Mouse (Mus musculus): Measurements from ENCODE around the gene Il7r. TPM values are rescaled to one million over a fixed set of nuclear protein-coding genes. Genes with fewer than 3 reads are reported as not detected.

The Il7r gene
- polyA plus RNA-seq, 1 experiment from 2014 or later = 1.2 TPM

GRCm38 (mm10) chr15:9529646-9530045, 330 bp downstream of the Il7r start:
- Histone ChIP-seq H3K27me3 (replicated peaks) (no peaks in the 10 kb centered on the region), H3K4me2 (no peak overlapping the region), H3K9ac (no peak overlapping the region), H3K4me3 (replicated peaks) (no peak overlapping the region), H3K9me3 (no peaks in the 10 kb centered on the region), H3K36me3 (no peaks in the 10 kb centered on the region), H3K4me1 (no peaks in the 10 kb centered on the region), H3K27ac (no peak overlapping the region)
- no peak for ATAC-seq (ENCODE audit: insufficient read depth, low FRiP score, low read depth)
- WGBS = 71% methylated on average over 3 of the region's 3 CpGs

- H3K4me1 ChIP-seq = no peaks in the 10 kb centered on the region
- H3K27ac ChIP-seq = no peak overlapping the region
- no peak overlapping the region for H3K4me2 ChIP-seq
- no peak overlapping the region for H3K4me3 ChIP-seq (replicated peaks)
- no peak overlapping the region for H3K9ac ChIP-seq
- no peaks in the 10 kb centered on the region for H3K27me3 ChIP-seq (replicated peaks)
- ATAC-seq (ENCODE audit: insufficient read depth, low FRiP score, low read depth) = no peak
- WGBS = 67% methylated on average over 3 of the region's 3 CpGs
- no peaks in the 10 kb centered on the region for H3K9me3 ChIP-seq
- H3K36me3 ChIP-seq = no peaks in the 10 kb centered on the region
Observed at GRCm38 (mm10) chr15:9528186-9528935, 1.6 kb downstream of the Il7r start.

DNA sequence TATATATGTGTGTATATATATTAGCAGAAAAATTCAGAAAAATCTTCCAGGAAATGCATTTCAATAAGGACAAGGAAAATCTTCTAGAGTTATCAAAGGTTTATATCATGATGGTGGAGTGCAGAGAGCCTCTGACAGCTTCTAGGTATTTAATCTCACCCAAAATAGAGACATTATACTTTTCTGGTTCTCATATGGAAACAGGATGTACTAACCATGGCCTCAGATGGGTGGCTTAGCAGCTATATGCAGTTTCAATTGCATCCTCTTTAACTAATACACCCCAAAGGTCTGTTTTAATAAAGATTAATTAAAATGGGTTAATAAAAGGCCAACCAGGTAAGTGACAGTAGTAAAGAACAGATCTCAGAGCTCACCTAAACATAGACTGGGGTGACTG, 3.6 kb downstream of the Il7r start:
- H3K36me3 ChIP-seq = no peaks in the 10 kb centered on the region
- no peak overlapping the region for H3K4me2 ChIP-seq
- H3K4me3 ChIP-seq (replicated peaks) = no peak overlapping the region
- H3K27ac ChIP-seq = no peak overlapping the region
- H3K9ac ChIP-seq = no peak overlapping the region
- ATAC-seq (ENCODE audit: insufficient read depth, low FRiP score, low read depth) = no peak
- H3K27me3 ChIP-seq (replicated peaks) = no peaks in the 10 kb centered on the region
- no peaks in the 10 kb centered on the region for H3K4me1 ChIP-seq
- H3K9me3 ChIP-seq = no peaks in the 10 kb centered on the region

- Histone ChIP-seq H3K27me3 (replicated peaks) (no peaks in the 10 kb centered on the region), H3K9me3 (no peaks in the 10 kb centered on the region)
- WGBS = 62% methylated on average over 5 of the region's 5 CpGs
Observed at GRCm38 (mm10) chr15:9524907-9525306, 5.1 kb downstream of the Il7r start.

GRCm38 (mm10) chr15:9523956-9524355, 6.0 kb downstream of the Il7r start:
- no peak for ATAC-seq (ENCODE audit: insufficient read depth, low FRiP score, low read depth)
- Histone ChIP-seq H3K4me2 (no peak overlapping the region), H3K9ac (no peak overlapping the region), H3K36me3 (no peaks in the 10 kb centered on the region), H3K9me3 (no peaks in the 10 kb centered on the region), H3K4me3 (replicated peaks) (no peak overlapping the region), H3K27me3 (replicated peaks) (no peaks in the 10 kb centered on the region), H3K27ac (no peak overlapping the region), H3K4me1 (no peaks in the 10 kb centered on the region)
- 73% methylated on average over 5 of the region's 5 CpGs for WGBS

More at GRCm38 (mm10) chr15:9524907-9525306, 5.1 kb downstream of the Il7r start:
- H3K4me2 ChIP-seq = no peak overlapping the region
- no peak overlapping the region for H3K9ac ChIP-seq
- H3K36me3 ChIP-seq = no peaks in the 10 kb centered on the region
- no peak overlapping the region for H3K27ac ChIP-seq
- H3K4me3 ChIP-seq (replicated peaks) = no peak overlapping the region
- no peaks in the 10 kb centered on the region for H3K4me1 ChIP-seq
- no peak for ATAC-seq (ENCODE audit: insufficient read depth, low FRiP score, low read depth)

- H3K4me3 ChIP-seq (replicated peaks) = no peak overlapping the region
- ATAC-seq (ENCODE audit: insufficient read depth, low FRiP score, low read depth) = no peak
- no peaks in the 10 kb centered on the region for H3K36me3 ChIP-seq
- no peak overlapping the region for H3K27ac ChIP-seq
- H3K4me1 ChIP-seq = no peaks in the 10 kb centered on the region
- H3K9ac ChIP-seq = no peak overlapping the region
- WGBS = 79% methylated on average over 3 of the region's 3 CpGs
- no peaks in the 10 kb centered on the region for H3K9me3 ChIP-seq
- no peak overlapping the region for H3K4me2 ChIP-seq
- no peaks in the 10 kb centered on the region for H3K27me3 ChIP-seq (replicated peaks)
Observed at GRCm38 (mm10) chr15:9523059-9523458, 6.9 kb downstream of the Il7r start.

GRCm38 (mm10) chr15:9492077-9492476, 37.9 kb downstream of the Il7r start:
- 53% methylated on average over 3 of the region's 3 CpGs for WGBS

GRCm38 (mm10) chr15:9489417-9490118, 40.4 kb downstream of the Il7r start:
- peak; percentile 85 for ATAC-seq (ENCODE audit: insufficient read depth, low FRiP score, low read depth)
- Histone ChIP-seq H3K9ac (no peak overlapping the region), H3K9me3 (no peaks in the 10 kb centered on the region), H3K4me2 (no peak overlapping the region), H3K4me3 (replicated peaks) (no peak overlapping the region), H3K4me1 (no peaks in the 10 kb centered on the region), H3K27ac (no peak overlapping the region), H3K27me3 (replicated peaks) (no peaks in the 10 kb centered on the region), H3K36me3 (no peaks in the 10 kb centered on the region)
- 98% methylated on average over 2 of the region's 2 CpGs for WGBS

More at GRCm38 (mm10) chr15:9492077-9492476, 37.9 kb downstream of the Il7r start:
- no peaks in the 10 kb centered on the region for H3K4me1 ChIP-seq
- no peaks in the 10 kb centered on the region for H3K27me3 ChIP-seq (replicated peaks)
- no peak overlapping the region for H3K27ac ChIP-seq
- no peak overlapping the region for H3K9ac ChIP-seq
- H3K9me3 ChIP-seq = no peaks in the 10 kb centered on the region
- no peak for ATAC-seq (ENCODE audit: insufficient read depth, low FRiP score, low read depth)
- H3K4me2 ChIP-seq = no peak overlapping the region
- H3K36me3 ChIP-seq = no peaks in the 10 kb centered on the region
- H3K4me3 ChIP-seq (replicated peaks) = no peak overlapping the region

DNA sequence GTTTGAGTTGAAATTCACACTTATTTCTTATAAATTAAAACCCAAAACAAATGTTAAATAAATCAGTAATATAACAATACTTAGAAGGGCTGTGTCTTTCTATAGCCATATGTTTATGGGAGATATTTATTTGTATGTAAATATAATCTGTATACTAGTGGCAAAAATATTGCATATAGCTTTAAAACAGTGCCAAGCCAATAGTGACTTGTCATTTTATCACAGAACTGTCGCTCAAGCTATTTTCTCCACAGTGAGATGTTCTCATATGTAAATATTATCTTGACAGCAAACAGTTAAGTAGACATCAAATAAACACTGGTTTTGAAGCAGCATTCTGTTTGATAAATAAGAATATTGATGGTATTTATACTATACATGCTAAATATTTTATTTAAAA, 56.8 kb downstream of the Il7r start:
- Histone ChIP-seq H3K27me3 (replicated peaks) (no peaks in the 10 kb centered on the region), H3K4me3 (replicated peaks) (no peak overlapping the region), H3K4me1 (no peaks in the 10 kb centered on the region), H3K4me2 (no peak overlapping the region), H3K9me3 (no peaks in the 10 kb centered on the region), H3K36me3 (no peaks in the 10 kb centered on the region), H3K27ac (no peak overlapping the region), H3K9ac (no peak overlapping the region)
- no peak for ATAC-seq (ENCODE audit: insufficient read depth, low FRiP score, low read depth)
- 74% methylated on average over 1 of the region's 1 CpGs for WGBS

GRCm38 (mm10) chr15:9472618-9473017, 57.4 kb downstream of the Il7r start:
- Histone ChIP-seq H3K4me3 (replicated peaks) (no peak overlapping the region), H3K9me3 (no peaks in the 10 kb centered on the region), H3K9ac (no peak overlapping the region), H3K4me2 (no peak overlapping the region), H3K36me3 (no peaks in the 10 kb centered on the region), H3K4me1 (no peaks in the 10 kb centered on the region), H3K27ac (no peak overlapping the region), H3K27me3 (replicated peaks) (no peaks in the 10 kb centered on the region)
- peak; percentile 82 for ATAC-seq (ENCODE audit: insufficient read depth, low FRiP score, low read depth)
- 40% methylated on average over 3 of the region's 3 CpGs for WGBS

GRCm38 (mm10) chr15:9472167-9472566, 57.8 kb downstream of the Il7r start:
- no peak for ATAC-seq (ENCODE audit: insufficient read depth, low FRiP score, low read depth)
- no peak overlapping the region for H3K9ac ChIP-seq
- no peaks in the 10 kb centered on the region for H3K9me3 ChIP-seq
- H3K36me3 ChIP-seq = no peaks in the 10 kb centered on the region
- no peak overlapping the region for H3K27ac ChIP-seq
- no peak overlapping the region for H3K4me3 ChIP-seq (replicated peaks)
- H3K4me1 ChIP-seq = no peaks in the 10 kb centered on the region
- no peaks in the 10 kb centered on the region for H3K27me3 ChIP-seq (replicated peaks)
- 26% methylated on average over 3 of the region's 3 CpGs for WGBS
- no peak overlapping the region for H3K4me2 ChIP-seq

DNA sequence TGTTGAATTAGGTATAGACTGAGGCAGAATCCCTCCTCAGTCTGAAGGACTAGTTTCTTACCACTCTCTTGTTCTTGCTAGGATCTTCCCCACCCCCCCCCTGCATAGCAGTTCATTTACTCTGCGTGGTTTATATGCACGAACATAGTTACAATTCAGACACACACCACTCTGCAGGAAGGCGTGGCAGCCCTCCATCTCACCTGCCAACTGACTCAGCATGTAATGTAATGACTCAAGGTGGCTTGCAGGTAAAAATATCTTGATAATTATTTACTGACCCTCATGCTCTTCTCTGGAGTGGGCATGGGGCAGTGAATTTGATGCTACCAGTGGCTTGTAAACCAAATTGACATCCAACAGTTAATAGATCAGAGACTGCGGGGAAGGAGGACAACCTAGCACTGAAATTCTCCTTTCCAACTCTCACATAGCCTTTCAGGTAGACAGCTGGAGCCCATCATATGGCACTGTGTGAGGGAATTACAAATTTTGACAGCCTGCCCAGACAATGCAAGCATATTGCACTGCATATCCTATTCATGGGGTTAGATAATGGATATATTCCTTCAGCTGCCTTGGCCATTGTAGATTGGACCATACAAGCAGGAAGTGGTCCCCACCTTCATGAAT, 58.8 kb downstream of the Il7r start:
- Histone ChIP-seq H3K4me1 (no peaks in the 10 kb centered on the region), H3K4me3 (replicated peaks) (no peak overlapping the region), H3K9me3 (no peaks in the 10 kb centered on the region), H3K4me2 (no peak overlapping the region), H3K27me3 (replicated peaks) (no peaks in the 10 kb centered on the region), H3K9ac (no peak overlapping the region), H3K27ac (no peak overlapping the region), H3K36me3 (no peaks in the 10 kb centered on the region)
- ATAC-seq (ENCODE audit: insufficient read depth, low FRiP score, low read depth) = no peak; the same call in 1 of the 2 replicates
- 85% methylated on average over 4 of the region's 4 CpGs for WGBS
